Mouse (Mus musculus) testis, adult 2 months (tissue): ENCODE results near the gene Flt3l.

Experiments
- CTCF ChIP-seq: fragments of 200-500 bp; IDR thresholded peaks from 2 replicates; pipeline ENCODE4 v1.5.1; 2012; ENCODE audit warnings: low read depth, mild to moderate bottlenecking, inconsistent platforms, low read length, moderate library complexity; ENCODE audit not compliant: control insufficient read depth, insufficient read depth, insufficient replicate concordance
- POLR2A ChIP-seq: fragments of 200-500 bp; IDR thresholded peaks from 2 replicates; pipeline ENCODE4 v1.6.1; 2012; ENCODE audit warnings: low read depth, mild to moderate bottlenecking, inconsistent platforms, low read length, moderate library complexity; ENCODE audit not compliant: control insufficient read depth

DNA sequence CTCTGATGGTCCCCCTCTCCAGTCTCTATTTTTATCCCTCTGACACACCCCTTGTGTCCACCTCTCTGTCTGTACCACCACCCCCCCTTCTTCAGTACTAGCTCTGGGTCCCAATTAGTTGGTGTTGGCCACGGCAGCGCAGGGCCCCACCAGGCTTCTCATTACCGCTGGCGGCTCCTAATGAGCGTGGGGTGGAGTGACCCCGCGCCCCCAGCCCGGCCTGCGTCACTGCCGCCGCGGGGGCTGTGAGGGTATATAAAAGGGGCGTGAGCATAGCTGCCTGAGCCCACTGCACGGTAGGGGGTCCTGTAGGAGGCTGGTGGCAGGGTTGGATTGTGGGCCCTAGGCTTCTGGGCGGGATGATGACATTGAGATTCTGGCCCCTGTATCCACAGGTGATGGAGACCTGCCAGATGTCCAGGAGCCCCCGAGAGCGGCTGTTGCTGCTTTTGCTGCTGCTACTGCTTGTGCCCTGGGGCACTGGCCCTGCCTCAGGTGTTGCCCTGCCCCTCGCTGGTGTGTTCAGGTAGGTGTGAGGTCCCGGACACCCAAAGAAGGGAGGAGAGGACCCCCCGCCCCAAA, 44.8 kb upstream of the Flt3l start, which contains the start of gene Pth2:
- no peak for TF ChIP-seq POLR2A
- TF ChIP-seq CTCF, result no peak
